Mouse (Mus musculus): Measurements from ENCODE around the gene Slc25a43. TPM values are rescaled to one million over a fixed set of nuclear protein-coding genes. Genes with fewer than 3 reads are reported as not detected.
A peak's percentile ranks its signal among the peaks of the same experiment; 100 is the strongest.

Slc25a43 gene
- total RNA-seq, 1 experiment: 2.1 TPM

GRCm38 (mm10) chrX:36775520-36775919, 32.1 kb downstream of the Slc25a43 start:
- no peak overlapping the region; the same call in 1 of the 2 replicates for H3K27ac ChIP-seq (ENCODE audit: insufficient read depth, low read depth, low read length, poor library complexity, severe bottlenecking)
- no peaks in the 10 kb centered on the region for H3K9me3 ChIP-seq (ENCODE audit: control insufficient read depth, insufficient read depth, low read depth, low read length)
- H3K36me3 ChIP-seq (ENCODE audit: control insufficient read depth, insufficient read depth, low read length, poor library complexity, severe bottlenecking): no peaks in the 10 kb centered on the region
- H3K4me1 ChIP-seq (ENCODE audit: control insufficient read depth in 2 of 2, insufficient read depth in 2 of 2, low read length in 2 of 2, poor library complexity in 1 of 2): peaks cover 0 to 6% of the 10 kb centered on the region in 2 experiments; a peak in 2 of 4 replicates
- H3K9ac ChIP-seq (ENCODE audit: insufficient read depth, low read depth, low read length, poor library complexity, severe bottlenecking): no peak overlapping the region
- in situ Hi-C loops (cut with MboI; ENCODE audit: low sequenced_read_pairs in 2 of 2, unreplicated experiment in 2 of 2): no loop called here
- DNase-seq (ENCODE audit: low read depth, low spot score): no peak
- H3K4me3 ChIP-seq (ENCODE audit: insufficient read depth in 1 of 2, low read depth in 1 of 2, low read length in 2 of 2, poor library complexity in 1 of 2, severe bottlenecking in 1 of 2): no peak overlapping the region
- TF ChIP-seq HCFC1 (IDR thresholded peaks at IDR 0.05; ENCODE audit: borderline replicate concordance, insufficient read depth, low read length) (no peak), MAFK (IDR thresholded peaks at IDR 0.05; ENCODE audit: insufficient read depth, low read depth, low read length) (no peak), ZNF384 (IDR thresholded peaks at IDR 0.05; ENCODE audit: low read depth, low read length) (no peak)

DNA sequence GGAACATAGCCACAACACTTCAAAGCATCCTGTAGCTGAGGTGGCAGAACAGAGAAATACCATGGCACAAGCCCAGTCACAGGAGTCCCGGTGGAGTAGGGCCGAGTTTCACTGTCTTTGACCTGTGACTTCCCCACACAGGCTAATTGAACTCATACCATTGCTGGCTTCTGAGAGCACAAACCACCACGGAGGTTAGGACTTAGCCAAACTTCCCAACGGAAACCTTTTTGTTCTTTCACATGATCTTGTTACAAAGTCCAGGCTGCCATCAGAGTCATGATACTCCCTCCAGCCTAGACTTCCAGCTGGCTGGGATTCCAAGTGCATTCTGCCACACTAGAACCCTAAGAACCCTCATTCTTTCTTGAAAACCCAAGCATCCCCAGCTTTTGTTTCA, 34.2 kb downstream of the Slc25a43 start:
- TF ChIP-seq HCFC1 (IDR thresholded peaks at IDR 0.05; ENCODE audit: borderline replicate concordance, insufficient read depth, low read length) (no peak), CHD2 (IDR thresholded peaks at IDR 0.05; ENCODE audit: low read depth, low read length) (no peak), ZC3H11A (IDR thresholded peaks at IDR 0.05; ENCODE audit: borderline replicate concordance, low read depth, low read length) (no peak), MAFK (IDR thresholded peaks at IDR 0.05; ENCODE audit: insufficient read depth, low read depth, low read length) (no peak), ZNF384 (IDR thresholded peaks at IDR 0.05; ENCODE audit: low read depth, low read length) (no peak)
- no peak for DNase-seq (ENCODE audit: low read depth, low spot score)
- Histone ChIP-seq H3K9ac (ENCODE audit: insufficient read depth, low read depth, low read length, poor library complexity, severe bottlenecking) (no peak overlapping the region), H3K9me3 (ENCODE audit: control insufficient read depth, insufficient read depth, low read depth, low read length) (no peaks in the 10 kb centered on the region), H3K27ac (ENCODE audit: insufficient read depth, low read depth, low read length, poor library complexity, severe bottlenecking) (no peak overlapping the region), H3K4me3 (ENCODE audit: insufficient read depth in 1 of 2, low read depth in 1 of 2, low read length in 2 of 2, poor library complexity in 1 of 2, severe bottlenecking in 1 of 2) (no peak overlapping the region), H3K4me1 (ENCODE audit: control insufficient read depth in 2 of 2, insufficient read depth in 2 of 2, low read length in 2 of 2, poor library complexity in 1 of 2) (peaks cover 0 to 3% of the 10 kb centered on the region in 2 experiments; a peak in 2 of 4 replicates), H3K36me3 (ENCODE audit: control insufficient read depth, insufficient read depth, low read length, poor library complexity, severe bottlenecking) (no peaks in the 10 kb centered on the region)
- in situ Hi-C loops (cut with MboI; ENCODE audit: low sequenced_read_pairs in 2 of 2, unreplicated experiment in 2 of 2): no loop called here

DNA sequence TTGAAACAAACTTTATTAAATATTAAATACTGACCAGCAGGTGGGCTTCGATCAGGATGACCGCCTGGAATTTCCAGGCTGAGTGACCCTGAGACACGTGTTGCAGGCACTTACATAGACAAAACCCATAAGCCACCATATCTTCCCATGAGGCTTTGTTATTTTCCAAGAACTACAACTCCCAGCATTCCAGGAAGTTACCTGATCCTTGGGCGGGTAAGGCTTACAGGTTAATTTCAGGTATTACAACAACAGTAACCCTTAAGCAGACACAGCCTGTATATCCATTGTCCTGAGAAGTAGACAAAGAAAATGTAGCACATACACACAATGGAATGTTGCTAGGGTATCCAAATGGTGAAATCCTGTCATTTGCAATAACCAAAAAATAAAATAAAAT, 45.9 kb downstream of the Slc25a43 start:
- TF ChIP-seq ZNF384 (IDR thresholded peaks at IDR 0.05; ENCODE audit: low read depth, low read length) (no peak), HCFC1 (IDR thresholded peaks at IDR 0.05; ENCODE audit: borderline replicate concordance, insufficient read depth, low read length) (peak; percentile 85), CHD2 (IDR thresholded peaks at IDR 0.05; ENCODE audit: low read depth, low read length) (no peak)
- Histone ChIP-seq H3K9ac (ENCODE audit: insufficient read depth, low read depth, low read length, poor library complexity, severe bottlenecking) (no peak overlapping the region), H3K9me3 (ENCODE audit: control insufficient read depth, insufficient read depth, low read depth, low read length) (no peaks in the 10 kb centered on the region), H3K4me3 (ENCODE audit: insufficient read depth in 1 of 2, low read depth in 1 of 2, low read length in 2 of 2, poor library complexity in 1 of 2, severe bottlenecking in 1 of 2) (no peak overlapping the region), H3K27ac (ENCODE audit: insufficient read depth, low read depth, low read length, poor library complexity, severe bottlenecking) (no peak overlapping the region), H3K4me1 (ENCODE audit: control insufficient read depth in 2 of 2, insufficient read depth in 2 of 2, low read length in 2 of 2, poor library complexity in 1 of 2) (0 out of 4 replicates have a peak, but pooled peaks cover 0 to 2% of the 10 kb centered on the region in 2 experiments), H3K36me3 (ENCODE audit: control insufficient read depth, insufficient read depth, low read length, poor library complexity, severe bottlenecking) (no peaks in the 10 kb centered on the region)
- in situ Hi-C loops (cut with MboI; ENCODE audit: low sequenced_read_pairs in 2 of 2, unreplicated experiment in 2 of 2): no loop called here
- DNase-seq (ENCODE audit: low read depth, low spot score): no peak

DNA sequence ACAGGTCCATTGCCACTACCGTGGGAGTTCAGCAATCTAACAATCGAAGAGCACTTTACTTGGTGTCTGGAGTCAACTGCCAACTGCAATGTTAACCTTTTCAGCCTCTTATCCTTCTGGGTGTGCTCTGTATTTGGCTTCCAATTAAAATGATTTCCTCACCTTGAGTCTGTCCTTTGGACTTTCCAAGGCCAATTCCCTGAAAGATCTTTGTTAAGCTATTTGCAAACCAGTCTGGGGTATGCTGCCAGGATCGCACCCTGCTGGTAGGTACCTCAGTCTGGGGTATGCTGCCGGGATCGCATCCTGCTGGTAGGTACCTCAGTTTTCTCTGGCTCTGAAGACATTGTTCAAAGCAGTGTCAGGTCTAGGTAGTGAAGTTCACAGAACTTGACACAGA, 51.1 kb downstream of the Slc25a43 start:
- Histone ChIP-seq H3K36me3 (ENCODE audit: control insufficient read depth, insufficient read depth, low read length, poor library complexity, severe bottlenecking) (peaks cover 16% of the 10 kb centered on the region), H3K4me1 (ENCODE audit: control insufficient read depth in 2 of 2, insufficient read depth in 2 of 2, low read length in 2 of 2, poor library complexity in 1 of 2) (peaks cover 0 to 2% of the 10 kb centered on the region in 2 experiments; a peak in 1 of 4 replicates), H3K27ac (ENCODE audit: insufficient read depth, low read depth, low read length, poor library complexity, severe bottlenecking) (peak overlapping the region; percentile 53; the same call in 1 of the 2 replicates), H3K9ac (ENCODE audit: insufficient read depth, low read depth, low read length, poor library complexity, severe bottlenecking) (no peak overlapping the region), H3K9me3 (ENCODE audit: control insufficient read depth, insufficient read depth, low read depth, low read length) (no peaks in the 10 kb centered on the region), H3K4me3 (ENCODE audit: insufficient read depth in 1 of 2, low read depth in 1 of 2, low read length in 2 of 2, poor library complexity in 1 of 2, severe bottlenecking in 1 of 2) (peak overlapping the region in 1 of 2 experiments; percentile 90; a peak in 1 of 4 replicates)
- DNase-seq (ENCODE audit: low read depth, low spot score): no peak
- TF ChIP-seq CHD2 (IDR thresholded peaks at IDR 0.05; ENCODE audit: low read depth, low read length): no peak
- no peak for TF ChIP-seq MAFK (IDR thresholded peaks at IDR 0.05; ENCODE audit: insufficient read depth, low read depth, low read length)
- no peak for TF ChIP-seq ZC3H11A (IDR thresholded peaks at IDR 0.05; ENCODE audit: borderline replicate concordance, low read depth, low read length)
- TF ChIP-seq ZNF384 (IDR thresholded peaks at IDR 0.05; ENCODE audit: low read depth, low read length): no peak
- TF ChIP-seq HCFC1 (IDR thresholded peaks at IDR 0.05; ENCODE audit: borderline replicate concordance, insufficient read depth, low read length): no peak
- in situ Hi-C loops (cut with MboI; ENCODE audit: low sequenced_read_pairs in 2 of 2, unreplicated experiment in 2 of 2): no loop called here
